Mouse (Mus musculus) liver, postnatal 0 days (tissue): ENCODE data around the gene Hcls1.

Experiments used
- CTCF ChIP-seq: sonication (generic); IDR thresholded peaks from 2 replicates; pipeline ENCODE4 v1.5.1; 2016; ENCODE audit warnings: antibody characterized with exemption, low read depth
- EP300 ChIP-seq: IDR thresholded peaks from 2 replicates; pipeline ENCODE4 v1.6.1; 2016; ENCODE audit warnings: antibody characterized with exemption, low read depth, mild to moderate bottlenecking

DNA sequence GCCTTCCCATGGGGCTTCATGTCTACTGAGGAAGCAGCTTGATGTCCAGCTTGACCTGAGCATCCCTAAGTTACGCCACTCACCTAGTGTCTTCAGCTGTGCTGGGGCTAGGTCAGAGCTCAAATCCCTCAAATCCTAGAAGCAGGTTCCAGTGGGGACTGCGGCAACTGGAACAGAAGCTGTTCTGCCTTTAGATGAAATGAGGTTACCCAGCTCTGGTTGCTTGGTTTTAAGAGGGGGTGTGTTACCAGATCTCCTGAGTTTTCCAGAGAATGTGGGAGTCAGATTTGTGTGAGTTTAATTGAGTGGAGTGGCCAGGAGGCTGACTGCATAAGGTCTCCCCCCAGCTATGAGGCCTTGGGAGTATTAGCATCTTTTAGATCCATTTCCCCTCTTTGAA, 44.3 kb downstream of the Hcls1 start:
- no peak for TF ChIP-seq EP300
- TF ChIP-seq CTCF = no peak
